Mouse (Mus musculus) lung, adult 10 weeks (tissue): ENCODE data around the gene Zfp451. TPM values are rescaled to one million over a fixed set of nuclear protein-coding genes. Genes with fewer than 3 reads are reported as not detected.

Source experiments
- polyA plus RNA-seq: library from polyadenylated mRNA; stranded (reverse); fragments of 350-450 nt; fragmentation: Illumina TruSeq; extraction: RNeasy Lipid Tissue Mini Kit (QIAGEN cat#74804); gene quantifications from one replicate; pipeline ENCODE4 v1.2.3, GENCODE M21; 2014; ENCODE audit warnings: low read depth, low replicate concordance; ENCODE audit not compliant: insufficient read depth

Zfp451 gene
- polyA plus RNA-seq, result 7.5 TPM

DNA sequence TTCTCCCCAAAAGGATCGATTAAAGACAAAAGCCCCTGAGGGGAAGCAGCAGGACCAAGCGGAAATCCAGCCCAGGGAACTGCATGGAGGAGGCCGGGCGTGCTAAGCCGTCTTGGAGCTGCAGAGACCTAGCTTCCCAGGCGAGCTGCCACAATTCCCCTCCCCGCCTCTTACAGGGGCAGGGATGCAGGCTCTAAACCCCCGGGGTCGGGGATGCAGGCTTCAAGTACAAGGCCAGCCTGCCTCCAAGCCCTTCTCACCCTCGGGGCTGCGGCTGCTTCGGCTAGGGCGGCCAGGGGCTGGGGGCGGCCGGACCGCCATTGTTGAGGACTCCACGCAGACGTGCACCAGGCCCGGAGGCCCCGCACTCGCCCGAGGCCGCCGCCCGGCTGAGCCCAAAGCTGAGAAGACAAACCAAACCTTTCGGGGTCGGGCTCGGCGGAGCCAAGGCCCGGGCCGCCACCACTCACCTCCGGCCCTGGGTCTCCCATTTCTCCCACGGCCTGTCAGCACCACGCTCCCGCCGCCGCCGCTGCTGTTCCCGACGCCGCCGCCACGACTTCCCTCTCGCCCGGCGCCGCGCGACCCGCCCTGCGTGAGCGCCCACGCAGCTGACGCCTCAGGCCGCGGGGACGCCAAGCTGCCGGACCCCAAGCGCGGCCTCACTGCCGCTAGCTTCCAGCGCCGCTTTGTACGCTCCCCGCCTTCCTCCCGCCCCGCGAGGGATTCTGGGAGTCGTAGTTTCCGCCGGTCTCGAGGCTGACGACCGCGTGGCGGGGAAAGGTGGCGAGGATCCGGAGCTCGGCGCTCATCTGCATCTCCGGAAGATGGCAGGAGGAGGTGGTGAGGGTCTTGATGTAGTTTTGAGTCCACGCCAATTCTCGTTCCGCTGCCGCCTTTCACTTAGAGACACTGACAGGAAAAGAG, at the start of gene Zfp451:
TSS of gene Zfp451 (minus strand) at position 728 of the 927 bp plus-strand sequence.

DNA sequence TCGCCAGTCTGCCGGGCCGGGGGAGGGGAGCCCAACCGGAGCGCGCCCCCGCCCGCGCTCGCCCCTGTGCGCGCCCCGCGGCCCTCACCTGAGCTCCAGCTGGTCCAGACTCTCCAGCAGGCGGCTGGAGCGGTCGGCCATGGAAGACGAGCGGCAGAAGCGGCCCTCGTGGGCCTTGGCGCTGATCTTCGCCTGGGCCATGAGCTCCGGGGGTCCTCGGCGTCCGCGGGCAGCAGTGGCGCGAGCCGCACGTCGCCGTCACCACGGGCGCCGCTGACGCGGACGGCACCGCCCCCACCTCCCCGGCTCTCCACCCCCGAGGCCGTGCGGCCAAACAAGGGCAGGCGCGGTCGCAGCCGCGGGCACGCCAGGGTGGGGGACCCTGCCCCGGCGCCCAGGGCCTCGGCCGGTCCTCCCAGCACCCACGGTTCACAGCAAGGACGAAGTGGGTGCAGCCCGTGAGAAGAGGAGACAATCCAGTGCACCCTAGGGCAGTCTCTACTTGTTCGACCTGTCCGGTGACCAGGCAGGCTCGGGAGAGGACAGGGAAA, 56.8 kb downstream of the Zfp451 start, which contains the start of gene Bag2:
TSS of gene Bag2 (minus strand) at position 305 of the 551 bp plus-strand sequence.

DNA sequence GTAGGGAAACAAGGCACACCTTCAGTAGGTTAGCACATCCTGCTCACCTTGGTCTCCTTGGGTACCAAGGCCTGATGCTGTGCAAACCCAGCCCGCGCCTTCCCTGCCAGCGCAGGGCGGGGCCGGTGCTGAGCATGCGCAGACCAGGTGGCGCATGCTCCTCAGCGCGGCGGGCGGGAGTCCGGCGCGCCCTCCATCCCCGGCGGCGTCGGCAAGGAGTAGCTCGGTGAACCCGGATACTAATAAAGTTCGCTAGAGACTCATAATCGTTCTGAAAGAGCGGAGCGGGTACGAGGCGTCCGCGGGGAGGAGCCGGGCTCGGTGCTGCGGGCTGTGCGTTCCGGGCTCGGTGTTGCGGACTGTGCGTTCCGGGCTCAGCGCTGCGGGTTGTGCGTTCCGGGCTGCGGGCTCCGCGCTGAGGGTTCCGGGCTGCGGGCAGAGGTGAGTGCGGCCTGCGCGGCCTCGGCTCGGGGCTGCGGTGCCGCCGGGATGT, 94.6 kb downstream of the Zfp451 start, which contains the start of gene Rab23:
TSS of gene Rab23 (plus strand) at position 155 of the 493 bp plus-strand sequence.

Other genes starting within 250 kb of the Zfp451 start
- 4.5 TPM for gene Prim2, start 144.8 kb downstream of the Zfp451 start, polyA plus RNA-seq
- 6.0 TPM for gene Rab23, start 94.7 kb downstream of the Zfp451 start, polyA plus RNA-seq
- gene Bag2, start 56.8 kb downstream of the Zfp451 start, polyA plus RNA-seq, result 7.6 TPM
- 0.77 TPM for gene Bend6, start 93.2 kb upstream of the Zfp451 start, polyA plus RNA-seq
- 16.7 TPM for gene Dst, start 93.6 kb upstream of the Zfp451 start, polyA plus RNA-seq